Mouse (Mus musculus) embryonic facial prominence, embryonic 12.5 days (tissue): Measurements from ENCODE around the gene Aagab. TPM values are rescaled to one million over a fixed set of nuclear protein-coding genes. Genes with fewer than 3 reads are reported as not detected.

Experiments
- ATAC-seq: fragments of 200-750 bp; cut with Nextera tagmentation; 2 replicates; pipeline ENCODE4 v1.8.0; 2017; ENCODE audit not compliant: insufficient number of reproducible peaks, insufficient read depth, low FRiP score, low TSS enrichment
- H3K27ac ChIP-seq: fragments of 300-500 bp; sonication (generic); 2 replicates; pipeline ENCODE4 v1.5.1; 2016; ENCODE audit warnings: mild to moderate bottlenecking
- H3K27me3 ChIP-seq: fragments of 300-500 bp; sonication (generic); 2 replicates; pipeline ENCODE4 v1.6.1; 2016; ENCODE audit warnings: mild to moderate bottlenecking, moderate library complexity
- H3K36me3 ChIP-seq: fragments of 300-500 bp; sonication (generic); 2 replicates; pipeline ENCODE4 v1.6.1; 2016; ENCODE audit warnings: mild to moderate bottlenecking
- H3K4me1 ChIP-seq: fragments of 300-500 bp; sonication (generic); 2 replicates; pipeline ENCODE4 v1.6.1; 2016
- H3K4me2 ChIP-seq: fragments of 300-500 bp; sonication (generic); replicated peaks from 2 replicates; pipeline ENCODE4 v1.6.1; 2016; ENCODE audit warnings: mild to moderate bottlenecking, moderate library complexity
- H3K4me3 ChIP-seq: fragments of 300-500 bp; sonication (generic); 2 replicates; pipeline ENCODE4 v1.5.1; 2016; ENCODE audit warnings: mild to moderate bottlenecking
- H3K9ac ChIP-seq: fragments of 300-500 bp; sonication (generic); 2 replicates; pipeline ENCODE4 v1.6.1; 2016; ENCODE audit warnings: mild to moderate bottlenecking, moderate library complexity
- H3K9me3 ChIP-seq: fragments of 300-500 bp; sonication (generic); 2 replicates; pipeline ENCODE4 v1.6.1; 2016; ENCODE audit warnings: mild to moderate bottlenecking, moderate library complexity
- WGBS: fragments of 180-500 bp; shearing (Covaris S2); methylation state at CpG from one replicate; pipeline ENCODE4 v1.1.7; 2016; 5-methylcytosine and 5-hydroxymethylcytosine counted together
- polyA plus RNA-seq: library from polyadenylated mRNA; unstranded; fragments of >200 nt; fragmentation: Nextera tagmentation; extraction: Ambion mirVana; gene quantifications from 2 replicates; pipeline ENCODE4 v1.2.1, GENCODE M21; 2016

Aagab gene
- polyA plus RNA-seq, 1 experiment from 2014 or later, result 28.7 TPM

DNA sequence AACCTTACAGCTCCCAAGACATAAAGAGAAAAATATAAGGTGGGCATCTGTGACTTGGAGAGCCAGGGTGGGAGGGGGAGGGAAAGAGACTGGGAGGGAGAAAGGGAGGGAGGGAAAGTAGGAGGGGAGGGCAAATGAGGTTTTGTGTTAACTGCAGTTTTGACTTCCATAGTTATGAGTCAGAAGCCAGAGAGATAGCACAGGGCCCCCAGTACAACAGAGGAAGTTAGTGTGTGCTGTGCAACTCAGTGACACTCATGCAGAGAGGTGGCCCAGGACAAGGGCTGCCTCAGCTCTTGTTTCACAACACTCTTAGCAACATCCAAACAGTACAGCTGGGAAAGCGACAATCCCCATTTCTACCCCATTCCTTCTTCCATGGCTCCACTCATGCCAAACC is 75.6 kb downstream of the Aagab start:
- Histone ChIP-seq H3K27me3 (no peaks in the 10 kb centered on the region), H3K27ac (no peak overlapping the region), H3K9me3 (no peaks in the 10 kb centered on the region), H3K4me1 (peaks cover 16% of the 10 kb centered on the region), H3K4me3 (no peak overlapping the region), H3K4me2 (no peak overlapping the region), H3K9ac (no peak overlapping the region), H3K36me3 (no peaks in the 10 kb centered on the region)
- no peak for ATAC-seq
- 73% methylated on average over 1 of the region's 1 CpGs for WGBS

DNA sequence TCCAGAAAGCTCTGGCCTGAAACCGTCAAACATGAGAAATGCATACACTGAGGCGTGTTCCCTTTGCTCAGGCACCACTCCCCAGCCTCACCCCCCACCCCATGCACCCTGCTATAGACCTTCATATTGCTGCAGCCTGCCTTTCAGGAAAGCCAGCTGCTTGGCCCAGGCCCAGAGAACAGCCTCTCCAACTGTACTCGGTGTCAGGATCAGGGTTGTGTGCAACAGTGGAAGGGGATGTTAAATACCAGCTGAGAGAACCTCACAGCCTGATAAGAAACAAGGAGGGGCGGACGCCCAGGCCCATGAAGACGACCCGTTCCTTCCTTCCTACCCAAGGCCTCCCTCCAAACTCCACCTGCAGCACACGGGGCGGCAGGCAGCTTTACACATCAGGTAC is 79.8 kb downstream of the Aagab start:
- no peak overlapping the region for H3K4me2 ChIP-seq
- peaks cover 11% of the 10 kb centered on the region for H3K4me1 ChIP-seq
- H3K27me3 ChIP-seq, result no peaks in the 10 kb centered on the region
- no peak overlapping the region for H3K27ac ChIP-seq
- ATAC-seq, result peak; percentile 6; the same call in 1 of the 2 replicates
- no peaks in the 10 kb centered on the region for H3K36me3 ChIP-seq
- WGBS, result 80% methylated on average over 9 of the region's 9 CpGs
- H3K4me3 ChIP-seq, result no peak overlapping the region
- H3K9me3 ChIP-seq, result no peaks in the 10 kb centered on the region
- H3K9ac ChIP-seq, result no peak overlapping the region

DNA sequence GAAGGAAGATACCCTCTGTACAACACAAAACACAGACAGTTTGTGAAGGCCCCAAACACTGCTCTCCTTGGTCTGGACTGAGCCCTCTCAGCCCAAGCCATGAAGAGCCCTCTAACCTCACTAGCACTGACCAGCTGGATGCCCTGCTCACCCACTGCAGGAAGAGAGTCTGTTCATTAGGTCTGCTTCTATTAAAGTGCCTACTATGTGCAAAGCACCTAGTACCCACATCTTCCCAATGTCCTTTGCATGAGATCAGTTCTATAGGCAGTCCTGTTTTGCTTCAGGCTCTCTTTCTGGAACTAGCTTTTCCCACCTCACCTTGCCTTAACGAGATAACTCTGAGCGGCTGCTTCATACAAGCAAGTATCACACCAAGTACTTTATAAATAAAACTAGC is 80.5 kb downstream of the Aagab start:
- no peak overlapping the region for H3K27ac ChIP-seq
- H3K27me3 ChIP-seq, result no peaks in the 10 kb centered on the region
- H3K36me3 ChIP-seq, result no peaks in the 10 kb centered on the region
- H3K9ac ChIP-seq, result no peak overlapping the region
- peaks cover 9% of the 10 kb centered on the region for H3K4me1 ChIP-seq
- H3K9me3 ChIP-seq, result no peaks in the 10 kb centered on the region
- no peak for ATAC-seq
- H3K4me2 ChIP-seq, result no peak overlapping the region
- no peak overlapping the region for H3K4me3 ChIP-seq
- WGBS, result 88% methylated on average over 2 of the region's 2 CpGs

DNA sequence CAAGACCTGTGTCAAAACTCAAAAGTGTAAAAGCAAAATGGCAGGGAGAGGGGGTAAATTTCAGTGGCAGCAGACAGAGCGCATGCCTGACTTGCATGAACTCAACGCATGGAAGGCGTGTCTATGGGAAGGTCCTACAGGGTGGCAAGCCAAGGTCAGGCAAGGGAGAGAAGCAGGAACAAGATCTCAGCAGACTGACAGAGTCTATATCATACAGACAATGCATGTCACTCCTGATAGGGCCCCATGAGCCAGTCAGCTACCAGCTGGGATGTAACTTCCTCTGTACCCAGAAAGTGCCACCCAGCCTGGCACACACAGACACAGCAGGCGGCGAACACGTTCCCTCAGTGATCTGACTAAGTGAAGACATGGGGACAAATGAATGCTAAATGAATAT is 81.8 kb downstream of the Aagab start:
- Histone ChIP-seq H3K4me3 (no peak overlapping the region), H3K27ac (no peak overlapping the region), H3K4me1 (peaks cover 4% of the 10 kb centered on the region; the same call in 1 of the 2 replicates), H3K9ac (no peak overlapping the region), H3K9me3 (no peaks in the 10 kb centered on the region), H3K4me2 (no peak overlapping the region), H3K36me3 (no peaks in the 10 kb centered on the region), H3K27me3 (no peaks in the 10 kb centered on the region)
- WGBS, result 91% methylated on average over 6 of the region's 6 CpGs
- no peak for ATAC-seq

DNA sequence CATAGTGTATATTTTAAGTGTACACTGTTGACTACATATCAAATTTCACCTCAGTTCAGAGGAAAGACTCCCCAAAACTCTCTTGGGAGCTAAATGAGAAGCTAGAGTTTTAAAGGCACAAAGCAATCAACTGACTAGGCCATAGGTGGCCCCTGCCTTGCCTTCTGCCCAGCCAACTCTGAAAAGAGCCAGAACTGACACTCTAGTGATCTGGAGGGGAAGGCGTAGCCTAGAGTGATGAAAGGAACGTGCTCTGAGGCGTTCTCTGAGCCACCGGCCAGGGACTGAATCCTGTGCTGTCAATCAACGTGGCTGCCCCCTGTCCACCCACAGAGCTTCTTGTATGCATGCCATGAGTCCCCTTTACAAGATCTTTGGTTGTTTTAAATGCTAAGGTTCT is 82.9 kb downstream of the Aagab start:
- Histone ChIP-seq H3K9ac (no peak overlapping the region), H3K27ac (no peak overlapping the region), H3K4me1 (peaks cover 4% of the 10 kb centered on the region; the same call in 1 of the 2 replicates), H3K27me3 (no peaks in the 10 kb centered on the region), H3K36me3 (peaks cover 2% of the 10 kb centered on the region; the same call in 1 of the 2 replicates), H3K4me2 (no peak overlapping the region), H3K4me3 (no peak overlapping the region), H3K9me3 (peaks cover 5% of the 10 kb centered on the region; the same call in 1 of the 2 replicates)
- 64% methylated on average over 5 of the region's 5 CpGs for WGBS
- ATAC-seq, result no peak

DNA sequence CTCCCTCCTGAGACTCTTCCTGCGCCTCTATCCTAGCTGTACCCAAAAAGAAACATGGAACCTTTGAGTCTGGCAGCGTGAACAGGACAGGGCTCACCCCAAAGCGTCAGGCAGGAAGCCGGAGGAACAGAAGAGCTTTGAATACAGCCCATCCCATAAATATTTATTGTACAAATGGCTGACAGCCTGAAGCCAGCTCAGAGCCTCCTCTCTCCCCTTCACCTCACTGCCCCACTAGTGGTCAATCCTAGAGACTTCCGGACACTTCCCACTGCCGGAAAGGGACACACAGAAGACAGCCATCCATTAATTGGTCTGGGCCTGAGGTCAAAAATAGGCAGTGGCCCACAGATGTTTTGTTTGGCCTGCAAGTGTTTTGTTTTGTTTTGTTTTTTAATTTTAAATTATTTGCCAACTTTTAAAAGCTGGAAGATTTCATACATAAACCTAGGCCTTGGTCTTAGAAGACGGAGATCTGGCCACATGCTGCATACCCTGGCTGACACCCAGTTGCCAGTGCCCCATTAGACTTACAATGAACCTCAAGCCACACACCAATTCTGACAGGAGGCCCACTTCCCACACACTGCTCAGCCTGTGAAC is 85.1 kb downstream of the Aagab start:
- no peak overlapping the region for H3K4me3 ChIP-seq
- H3K27me3 ChIP-seq, result no peaks in the 10 kb centered on the region
- no peak overlapping the region for H3K9ac ChIP-seq
- peaks cover 6% of the 10 kb centered on the region for H3K4me1 ChIP-seq
- 81% methylated on average over 7 of the region's 7 CpGs for WGBS
- H3K27ac ChIP-seq, result no peak overlapping the region
- H3K4me2 ChIP-seq, result no peak overlapping the region
- peak; percentile 28; the same call in 1 of the 2 replicates for ATAC-seq
- peaks cover 8% of the 10 kb centered on the region; the same call in 1 of the 2 replicates for H3K9me3 ChIP-seq
- peaks cover 4% of the 10 kb centered on the region; the same call in 1 of the 2 replicates for H3K36me3 ChIP-seq

DNA sequence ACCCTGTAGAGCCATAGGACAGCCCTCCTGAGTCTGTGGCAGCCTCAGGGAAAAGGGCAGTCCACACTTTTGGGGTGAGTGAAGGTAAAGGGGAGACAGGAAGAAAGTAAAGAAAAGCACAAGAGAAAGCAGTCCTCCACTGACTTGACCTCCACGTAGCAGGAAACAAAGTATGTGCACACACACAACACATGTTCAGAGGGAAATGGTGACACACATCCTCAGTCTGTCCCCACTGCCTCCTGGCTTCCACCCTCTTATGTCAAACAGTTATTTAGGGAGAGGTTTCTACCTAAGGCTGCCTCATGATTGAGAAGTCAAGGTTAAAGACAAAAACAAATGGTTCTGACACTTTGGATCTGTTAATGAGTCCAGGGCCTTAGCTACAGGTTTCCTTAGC is 88.1 kb downstream of the Aagab start:
- Histone ChIP-seq H3K9me3 (peaks cover 8% of the 10 kb centered on the region; the same call in 1 of the 2 replicates), H3K4me3 (no peak overlapping the region), H3K9ac (no peak overlapping the region), H3K36me3 (peaks cover 4% of the 10 kb centered on the region; the same call in 1 of the 2 replicates), H3K4me2 (no peak overlapping the region), H3K27me3 (no peaks in the 10 kb centered on the region), H3K4me1 (peaks cover 9% of the 10 kb centered on the region), H3K27ac (no peak overlapping the region)
- WGBS, result 83% methylated on average over 1 of the region's 1 CpGs
- ATAC-seq, result no peak

DNA sequence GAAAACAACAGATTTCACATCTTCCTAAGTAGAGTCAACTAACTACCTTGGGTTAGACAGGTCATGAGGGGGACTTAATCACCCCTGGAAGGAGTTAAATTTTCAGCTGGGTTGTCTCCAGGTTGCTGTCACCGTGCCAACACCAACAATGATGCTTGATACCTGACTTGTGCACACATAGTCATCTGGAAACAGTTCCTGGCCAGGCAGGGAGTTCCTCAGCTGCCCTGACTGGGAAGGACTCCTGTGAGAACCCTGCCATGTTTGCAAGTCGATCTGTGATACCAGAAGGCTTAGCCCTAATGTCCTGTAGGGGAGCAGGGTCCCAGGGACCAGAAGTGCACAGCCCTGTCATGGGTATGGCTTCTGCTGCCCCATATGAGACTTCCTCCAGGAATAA is 89.5 kb downstream of the Aagab start:
- H3K27me3 ChIP-seq, result no peaks in the 10 kb centered on the region
- peaks cover 8% of the 10 kb centered on the region; the same call in 1 of the 2 replicates for H3K9me3 ChIP-seq
- H3K36me3 ChIP-seq, result peaks cover 4% of the 10 kb centered on the region; the same call in 1 of the 2 replicates
- peaks cover 15% of the 10 kb centered on the region for H3K4me1 ChIP-seq
- no peak overlapping the region for H3K27ac ChIP-seq
- no peak for ATAC-seq
- H3K4me3 ChIP-seq, result no peak overlapping the region
- no peak overlapping the region for H3K9ac ChIP-seq
- no peak overlapping the region for H3K4me2 ChIP-seq
- WGBS, result 49% methylated on average over 2 of the region's 2 CpGs

Other genes starting within 250 kb of the Aagab start
- 43.7 and 43.9 TPM in 2 replicates for gene Map2k5, start 224.8 kb upstream of the Aagab start, polyA plus RNA-seq
- 36.8 and 38.8 TPM in 2 replicates for gene 2300009A05Rik, start 203.4 kb upstream of the Aagab start, polyA plus RNA-seq
- gene Iqch, start 167 bp upstream of the Aagab start, polyA plus RNA-seq, result 0.08 and 0.14 TPM in 2 replicates
- gene Smad3, start 155.3 kb downstream of the Aagab start, polyA plus RNA-seq, result 37.4 and 38.6 TPM in 2 replicates